Mouse (Mus musculus) CH12.LX (cell line): ENCODE data around the gene Junb. TPM values are rescaled to one million over a fixed set of nuclear protein-coding genes. Genes with fewer than 3 reads are reported as not detected.
A peak's percentile ranks its signal among the peaks of the same experiment; 100 is the strongest.

Experiments used
- DNase-seq: peaks from one replicate; pipeline ENCODE4 v3.0.0-alpha.2; 2013; ENCODE audit errors: extremely low read depth
- H3K27ac ChIP-seq: 2 replicates; pipeline ENCODE4 v1.5.1; 2012; ENCODE audit warnings: low read depth, mild to moderate bottlenecking, control low read depth, moderate library complexity; ENCODE audit not compliant: insufficient read depth
- H3K27me3 ChIP-seq: replicated peaks from 2 replicates; pipeline ENCODE3; 2012; ENCODE audit warnings: inconsistent platforms
- H3K36me3 ChIP-seq, 2 experiments: replicated peaks in 1 of 2; 2 replicates each; pipeline versions ENCODE3 to v1.6.1; 2012; ENCODE audit warnings: inconsistent platforms in 1 of 2, low read length in 1 of 2, mild to moderate bottlenecking in 1 of 2, mixed read lengths in 1 of 2, moderate library complexity in 1 of 2; ENCODE audit not compliant: control insufficient read depth in 1 of 2, insufficient read depth in 1 of 2
- H3K4me1 ChIP-seq, 2 experiments: 2 replicates each; pipeline ENCODE4 v1.6.1; 2012; ENCODE audit warnings: inconsistent platforms in 1 of 2, moderate library complexity in 1 of 2; ENCODE audit not compliant: insufficient read depth in 2 of 2, control insufficient read depth in 1 of 2
- H3K4me2 ChIP-seq: 2 replicates; pipeline ENCODE4 v1.6.1; 2012; ENCODE audit warnings: low read depth, mild to moderate bottlenecking, control low read depth; ENCODE audit not compliant: poor library complexity, insufficient read depth, severe bottlenecking
- H3K4me3 ChIP-seq, 3 experiments: fragments of 150-350 bp in 1 of 3; sonication (generic) in 1 of 3; replicated peaks in 1 of 3; 2 replicates each; pipeline versions ENCODE3 to v1.5.1; 2011 to 2012; ENCODE audit warnings: low read depth in 2 of 3, low read length in 2 of 3, mild to moderate bottlenecking in 2 of 3, moderate library complexity in 2 of 3, control low read depth in 1 of 3, improper control_type of control experiment in 1 of 3, inconsistent platforms in 1 of 3, mixed read lengths in 1 of 3; ENCODE audit not compliant: poor library complexity in 1 of 3
- H3K79me2 ChIP-seq: replicated peaks from 2 replicates; pipeline ENCODE4 v1.6.1; 2012; ENCODE audit warnings: mild to moderate bottlenecking, moderate library complexity; ENCODE audit not compliant: control insufficient read depth, poor library complexity, insufficient read depth, severe bottlenecking; ENCODE audit errors: extremely low read depth
- H3K9ac ChIP-seq: 2 replicates; pipeline ENCODE4 v1.6.1; 2012; ENCODE audit warnings: low read depth, mild to moderate bottlenecking, control low read depth, moderate library complexity; ENCODE audit not compliant: insufficient read depth
- H3K9me3 ChIP-seq: replicated peaks from 2 replicates; pipeline ENCODE3; 2012; ENCODE audit warnings: low read length, inconsistent platforms, mixed read lengths
- BHLHE40 ChIP-seq: IDR thresholded peaks from 2 replicates; pipeline ENCODE4 v1.6.1; 2011; ENCODE audit warnings: mild to moderate bottlenecking, low read depth, low read length, improper control_type of control experiment
- CHD1 ChIP-seq: IDR thresholded peaks from 2 replicates; pipeline ENCODE4 v1.6.1; 2012; ENCODE audit warnings: low read depth, low read length, improper control_type of control experiment, inconsistent platforms
- CHD2 ChIP-seq: IDR thresholded peaks from 2 replicates; pipeline ENCODE4 v1.6.1; 2011; ENCODE audit warnings: low read length, improper control_type of control experiment
- CTCF ChIP-seq, 2 experiments: IDR thresholded peaks in 1 of 2; conservative IDR thresholded peaks in 1 of 2; 2 replicates each; pipeline ENCODE4 v1.5.1; 2011 to 2012; ENCODE audit warnings: low read depth in 2 of 2, low read length in 2 of 2, improper control_type of control experiment in 1 of 2, inconsistent platforms in 1 of 2, mild to moderate bottlenecking in 1 of 2, moderate library complexity in 1 of 2
- E2F4 ChIP-seq: IDR thresholded peaks from 2 replicates; pipeline ENCODE4 v1.6.1; 2011; ENCODE audit warnings: low read depth, low read length, improper control_type of control experiment; ENCODE audit not compliant: insufficient replicate concordance
- ELF1 ChIP-seq: IDR thresholded peaks from 2 replicates; pipeline ENCODE4 v1.6.1; 2014; ENCODE audit warnings: low read depth, mild to moderate bottlenecking, inconsistent platforms, low read length, improper control_type of control experiment
- EP300 ChIP-seq: IDR thresholded peaks from 2 replicates; pipeline ENCODE4 v1.6.1; 2011; ENCODE audit warnings: low read length, improper control_type of control experiment
- ETS1 ChIP-seq: conservative IDR thresholded peaks from 2 replicates; pipeline ENCODE4 v1.6.1; 2012; ENCODE audit warnings: low read depth, mild to moderate bottlenecking, inconsistent platforms, low read length, improper control_type of control experiment, moderate library complexity
- GABPA ChIP-seq: IDR thresholded peaks from 2 replicates; pipeline ENCODE4 v1.6.1; 2012; ENCODE audit warnings: low read depth, low read length, improper control_type of control experiment, inconsistent platforms; ENCODE audit not compliant: insufficient replicate concordance
- HCFC1 ChIP-seq: IDR thresholded peaks from 2 replicates; pipeline ENCODE4 v1.6.1; 2012; ENCODE audit warnings: low read depth, mild to moderate bottlenecking, inconsistent platforms, low read length, improper control_type of control experiment
- MAFK ChIP-seq: IDR thresholded peaks from 2 replicates; pipeline ENCODE4 v1.6.1; 2011; ENCODE audit warnings: low read length, improper control_type of control experiment; ENCODE audit not compliant: insufficient replicate concordance
- MAX ChIP-seq: IDR thresholded peaks from 2 replicates; pipeline ENCODE4 v1.6.1; 2011; ENCODE audit warnings: low read length, improper control_type of control experiment
- MXI1 ChIP-seq: IDR thresholded peaks from 2 replicates; pipeline ENCODE4 v1.6.1; 2011; ENCODE audit warnings: mild to moderate bottlenecking, low read depth, low read length, improper control_type of control experiment
- MYC ChIP-seq: IDR thresholded peaks from 2 replicates; pipeline ENCODE4 v1.6.1; 2011; ENCODE audit warnings: low read depth, mild to moderate bottlenecking, improper control_type of control experiment, low read length
- NELFE ChIP-seq: IDR thresholded peaks from 2 replicates; pipeline ENCODE4 v1.6.1; 2011; ENCODE audit warnings: low read depth, low read length, improper control_type of control experiment
- NRF1 ChIP-seq: IDR thresholded peaks from 2 replicates; pipeline ENCODE4 v1.6.1; 2014; ENCODE audit warnings: low read depth, mild to moderate bottlenecking, inconsistent platforms, low read length, improper control_type of control experiment, moderate library complexity
- POLR2A ChIP-seq: IDR thresholded peaks from 2 replicates; pipeline ENCODE4 v1.6.1; 2011; ENCODE audit warnings: low read depth, mild to moderate bottlenecking, improper control_type of control experiment, low read length
- POLR2AphosphoS2 ChIP-seq: IDR thresholded peaks from 2 replicates; pipeline ENCODE4 v1.6.1; 2011; ENCODE audit warnings: low read depth, low read length, improper control_type of control experiment
- RAD21 ChIP-seq: IDR thresholded peaks from 2 replicates; pipeline ENCODE4 v1.6.1; 2011; ENCODE audit warnings: low read depth, mild to moderate bottlenecking, low read length, improper control_type of control experiment, moderate library complexity
- RCOR1 ChIP-seq: conservative IDR thresholded peaks from 2 replicates; pipeline ENCODE4 v1.6.1; 2012; ENCODE audit warnings: low read depth, mild to moderate bottlenecking, inconsistent platforms, low read length, improper control_type of control experiment
- SIN3A ChIP-seq: IDR thresholded peaks from 2 replicates; pipeline ENCODE4 v1.6.1; 2012; ENCODE audit warnings: low read length, improper control_type of control experiment, inconsistent platforms
- SMC3 ChIP-seq: IDR thresholded peaks from 2 replicates; pipeline ENCODE4 v1.6.1; 2011; ENCODE audit warnings: low read depth, low read length, improper control_type of control experiment
- TBP ChIP-seq: conservative IDR thresholded peaks from 2 replicates; pipeline ENCODE4 v1.6.1; 2011; ENCODE audit warnings: low read depth, low read length, improper control_type of control experiment
- TCF12 ChIP-seq: IDR thresholded peaks from 2 replicates; pipeline ENCODE4 v1.6.1; 2014; ENCODE audit warnings: low read depth, mild to moderate bottlenecking, inconsistent platforms, low read length, improper control_type of control experiment
- USF1 ChIP-seq: IDR thresholded peaks from 2 replicates; pipeline ENCODE4 v1.6.1; 2014; ENCODE audit warnings: low read depth, mild to moderate bottlenecking, inconsistent platforms, low read length, improper control_type of control experiment
- USF2 ChIP-seq: conservative IDR thresholded peaks from 2 replicates; pipeline ENCODE4 v1.6.1; 2011; ENCODE audit warnings: low read depth, low read length, improper control_type of control experiment
- ZC3H11A ChIP-seq: IDR thresholded peaks from 2 replicates; pipeline ENCODE4 v1.6.1; 2012; ENCODE audit warnings: low read depth, mild to moderate bottlenecking, inconsistent platforms, low read length, improper control_type of control experiment
- ZKSCAN1 ChIP-seq: IDR thresholded peaks from 2 replicates; pipeline ENCODE4 v1.6.1; 2012; ENCODE audit warnings: low read depth, inconsistent platforms, low read length, improper control_type of control experiment, borderline replicate concordance
- ZMIZ1 ChIP-seq: IDR thresholded peaks from 2 replicates; pipeline ENCODE4 v1.6.1; 2012; ENCODE audit warnings: low read depth, mild to moderate bottlenecking, inconsistent platforms, low read length, improper control_type of control experiment
- ZNF384 ChIP-seq: IDR thresholded peaks from 2 replicates; pipeline ENCODE4 v1.6.1; 2012; ENCODE audit warnings: low read depth, low read length, improper control_type of control experiment, inconsistent platforms
- dilution Hi-C: fragments of 300-500 bp; cut with MboI; formaldehyde crosslinking; loops from 2 replicates; pipeline ENCODE4 v1.14.3; 2020; ENCODE audit warnings: low sequenced_read_pairs; ENCODE audit not compliant: extremely low pct_unique_long_range_greater_than_20kb, extremely low pct_ligation_motif_present
- in situ Hi-C: fragments of 300-500 bp; cut with MboI; formaldehyde crosslinking; loops from 3 replicates; pipeline ENCODE4 v1.14.3; 2019; ENCODE audit warnings: low sequenced_read_pairs, low pct_ligation_motif_present, low pct_unique_long_range_greater_than_20kb, mixed read lengths
- polyA plus RNA-seq: library from polyadenylated mRNA; unstranded; fragments of >175 nt; gene quantifications from 2 replicates; pipeline ENCODE4 v1.2.1, GENCODE M21; 2012; ENCODE audit warnings: low read depth; ENCODE audit not compliant: insufficient read length
- total RNA-seq, 2 experiments: library from RNA; depleted of rRNA; stranded (reverse); fragments of 300-350 nt in 1 of 2; fragments of >200 nt in 1 of 2; gene quantifications; 2 replicates each; pipeline ENCODE4 v1.2.3; 2012 to 2014

The Junb gene
- total and polyA plus RNA-seq, 3 experiments: 63.4 to 342 (median 217) TPM

DNA sequence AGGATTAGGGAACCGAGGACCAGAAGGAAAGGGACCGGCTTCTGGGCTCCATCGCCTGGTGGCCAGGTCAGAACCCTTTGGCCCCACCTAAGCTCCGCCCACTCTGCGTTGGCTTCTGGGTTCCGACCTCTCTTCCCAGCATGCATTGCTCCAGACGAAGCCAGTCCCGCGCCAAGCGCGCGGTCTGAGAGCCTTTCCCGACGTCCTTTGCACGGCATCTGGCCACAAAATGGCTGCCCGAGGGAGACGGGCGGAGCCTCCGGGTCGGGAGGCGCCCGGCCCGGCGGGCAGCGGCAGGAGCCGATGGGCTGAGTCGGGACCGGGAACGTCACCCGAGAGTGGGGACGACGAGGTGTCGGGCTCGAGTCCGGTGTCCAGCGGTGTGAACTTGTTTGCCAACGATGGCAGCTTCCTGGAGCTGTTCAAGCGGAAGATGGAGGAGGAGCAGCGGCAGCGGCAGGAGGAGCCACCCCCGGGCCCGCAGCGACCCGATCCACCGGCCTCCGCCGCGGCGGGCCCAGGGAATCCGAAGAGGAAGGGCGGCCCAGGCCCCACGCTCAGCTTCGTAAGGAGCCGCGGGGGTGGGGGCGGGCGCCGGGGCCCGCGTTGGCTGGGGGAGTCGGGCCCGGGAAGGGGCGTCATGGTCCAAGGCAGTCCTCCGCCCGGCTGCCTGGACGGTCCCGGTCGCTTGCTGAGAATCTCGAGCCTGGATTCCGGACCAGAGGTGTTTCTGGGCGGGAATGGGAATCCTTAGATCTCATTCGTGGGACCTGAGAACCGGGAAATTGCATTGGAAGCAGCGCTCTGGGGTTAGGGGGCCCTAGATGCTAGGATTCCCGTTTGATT lies 48.4 kb upstream of the Junb start, which contains the start of gene Trir (continued):
- TF ChIP-seq POLR2AphosphoS2 (peak; percentile 81), ZMIZ1 (peak; percentile 93), GABPA (no peak), SMC3 (no peak), ZC3H11A (no peak), ZKSCAN1 (no peak), NRF1 (peak; percentile 62), CTCF (conservative IDR thresholded peaks at IDR 0.05 in 1 of 2, IDR thresholded peaks at IDR 0.05 in 1 of 2; ENCODE audit: low read depth in 2 of 2, low read length in 2 of 2) (no peak)

DNA sequence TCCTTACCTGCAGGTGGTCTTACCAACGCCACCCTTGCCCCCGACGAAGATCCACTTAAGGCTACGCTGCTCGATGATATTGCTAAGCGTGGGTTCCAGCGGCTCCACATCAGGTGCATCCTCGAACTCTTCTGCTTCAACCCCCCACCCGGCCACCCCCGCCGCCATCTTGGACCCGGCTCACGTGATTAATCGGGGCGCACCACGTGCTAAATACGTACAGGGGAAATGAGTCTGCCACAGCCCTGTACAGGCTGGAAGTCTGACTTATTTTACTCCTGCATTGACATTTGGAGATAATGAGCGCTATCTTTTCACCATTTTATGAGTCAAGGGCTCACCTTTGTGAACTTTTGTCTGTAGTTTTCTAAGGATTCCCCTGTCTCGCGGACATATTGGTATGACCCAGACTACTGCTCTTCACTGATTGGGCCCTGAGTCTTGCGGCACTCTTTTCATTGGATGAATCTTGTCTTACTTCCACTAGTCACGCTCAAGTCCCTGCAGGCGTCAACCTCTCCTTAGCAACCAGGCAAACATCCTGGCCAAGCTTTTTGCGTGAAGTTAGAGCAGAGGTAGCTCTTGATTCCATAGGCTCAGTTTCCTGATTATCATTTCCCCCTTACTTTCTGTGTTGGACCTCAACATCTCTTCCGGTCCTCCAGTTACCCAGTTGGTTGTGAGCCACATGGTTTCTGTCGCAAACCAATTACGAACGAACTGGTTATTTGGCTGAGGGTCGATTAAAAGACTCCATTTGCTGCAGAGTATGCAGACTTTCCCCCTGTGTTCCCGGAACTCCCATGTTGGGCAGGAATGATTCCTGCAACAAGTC lies 46.8 kb upstream of the Junb start, which contains the start of gene Asna1:
Gene Asna1 (minus strand): TSS at position 184 of the 835 bp plus-strand sequence.
- dilution Hi-C loops: no loop called here
- no peaks in the 10 kb centered on the region for H3K27me3 ChIP-seq
- TF ChIP-seq EP300 (no peak), BHLHE40 (peak; percentile 96), MAFK (no peak), MAX (peak; percentile 93), ZNF384 (no peak), USF2 (peak; percentile 70), POLR2A (peak; percentile 77), CHD1 (peak; percentile 100), MYC (peak; percentile 82), NRF1 (0 out of 2 replicates have a peak, but pooled peaks have one; percentile 42), RCOR1 (peak; percentile 61; the same call in 1 of the 2 replicates), USF1 (peak; percentile 88), SIN3A (peak; percentile 97), RAD21 (no peak), HCFC1 (peak; percentile 81), MXI1 (peak; percentile 83), ELF1 (peak; percentile 23; the same call in 1 of the 2 replicates), ETS1 (0 out of 2 replicates have a peak, but pooled peaks have one; percentile 20), NELFE (peak; percentile 71), TCF12 (peak; percentile 52), CHD2 (peak; percentile 57; the same call in 1 of the 2 replicates), TBP (peak; percentile 86), E2F4 (no peak), GABPA (no peak)
- H3K4me1 ChIP-seq: peaks cover 10 to 57% of the 10 kb centered on the region in 2 experiments
- peaks cover 47% of the 10 kb centered on the region for H3K79me2 ChIP-seq
- peak within 1 kb of the TSS; percentile 98 for H3K4me2 ChIP-seq
- peak within 1 kb of the TSS; percentile 78 to 97 (median 95) for H3K4me3 ChIP-seq
- no peaks in the 10 kb centered on the region for H3K9me3 ChIP-seq
- DNase-seq: peak; percentile 97
- peak within 1 kb of the TSS; percentile 91 for H3K9ac ChIP-seq
- H3K27ac ChIP-seq: peak within 1 kb of the TSS; percentile 25; the same call in 1 of the 2 replicates
- H3K36me3 ChIP-seq: peaks cover 46 to 56% of the 10 kb centered on the region in 2 experiments
- in situ Hi-C loops: loop anchor here (5.0 kb wide), 1 partner anchor 33 kb away; the partner anchor contains the start of gene Hook2
